Mouse (Mus musculus) left cerebral cortex, postnatal 4 days (tissue): Measurements from ENCODE around the gene Tjp3. TPM values are rescaled to one million over a fixed set of nuclear protein-coding genes. Genes with fewer than 3 reads are reported as not detected.

Experiments
- DNase-seq: peaks from one replicate; pipeline ENCODE4 v3.0.0-alpha.2; 2022
- intact Hi-C: fragments of 180-260 bp; cut with DNase I; formaldehyde crosslinking; loops from one replicate; pipeline ENCODE4 v1.15.1; 2025
- total RNA-seq, 2 experiments: library from RNA; stranded (reverse); gene quantifications; 2 replicates each; pipeline ENCODE4 v1.2.3; 2021

Tjp3 gene
- total RNA-seq, 2 experiments from 2014 or later = 5.4 to 6.1 TPM

DNA sequence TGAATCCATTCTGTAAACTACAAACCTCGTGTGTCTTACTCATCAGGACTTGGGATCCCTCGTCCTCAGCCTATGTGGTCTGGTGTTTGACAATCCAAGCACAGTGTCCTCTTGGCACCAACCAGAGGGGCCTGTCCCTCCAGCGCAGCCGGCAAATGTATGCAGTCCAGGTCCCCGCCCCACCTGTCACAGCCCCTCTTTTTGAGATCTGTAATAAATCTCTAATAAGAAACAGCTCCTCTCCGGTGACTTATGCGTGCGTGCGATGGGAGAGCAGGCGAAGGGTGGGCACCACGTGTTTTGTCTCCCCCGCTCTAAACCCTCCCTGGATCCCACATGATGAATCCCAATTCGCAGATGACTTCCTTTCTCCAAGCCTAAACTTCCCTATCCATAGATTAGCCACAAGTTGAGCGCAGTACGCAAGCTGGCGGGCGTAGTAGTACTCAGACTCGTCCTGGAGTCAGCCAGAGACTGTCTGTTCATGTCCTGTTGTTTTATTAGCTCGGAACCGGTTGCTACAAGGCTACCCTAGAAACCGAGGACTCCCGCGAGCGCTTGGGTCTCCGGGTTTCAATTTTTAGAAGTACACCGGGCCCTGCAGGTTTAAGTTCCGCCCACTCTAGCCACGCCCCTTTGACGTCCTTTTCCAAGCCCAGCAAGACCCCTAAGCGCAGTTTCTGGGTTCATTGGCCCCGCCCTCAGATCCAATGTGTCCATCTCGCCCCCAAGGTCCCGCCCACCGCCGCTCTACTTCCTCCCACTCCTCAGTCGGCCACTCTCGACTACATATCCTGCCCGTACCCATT, 28.6 kb upstream of the Tjp3 start:
- intact Hi-C loops = loop anchor here (2.0 kb wide), 1 partner anchor 27 kb away; the partner anchor contains the start of gene Pip5k1c
- peak; percentile 48 for DNase-seq

DNA sequence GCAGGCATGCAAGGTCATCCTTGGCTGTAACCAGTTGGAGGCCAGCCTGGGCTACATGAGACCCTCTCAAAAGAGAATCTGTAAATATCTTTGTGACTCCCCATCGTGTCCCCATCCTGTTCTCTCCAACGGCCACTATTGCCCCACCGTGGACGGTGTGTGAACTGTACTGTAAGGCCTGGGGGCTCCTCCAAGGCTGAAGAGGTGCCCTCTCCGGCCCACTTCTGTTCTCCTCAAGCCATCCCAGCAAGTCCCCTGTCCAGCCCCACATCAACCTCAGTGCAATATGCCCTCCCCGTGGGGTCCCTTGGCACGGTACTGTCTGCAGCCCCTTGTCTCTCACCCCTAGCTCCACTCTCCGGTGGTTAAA, 27.9 kb upstream of the Tjp3 start:
- intact Hi-C loops = loop anchor here (2.0 kb wide), 1 partner anchor 27 kb away; the partner anchor contains the start of gene Pip5k1c

DNA sequence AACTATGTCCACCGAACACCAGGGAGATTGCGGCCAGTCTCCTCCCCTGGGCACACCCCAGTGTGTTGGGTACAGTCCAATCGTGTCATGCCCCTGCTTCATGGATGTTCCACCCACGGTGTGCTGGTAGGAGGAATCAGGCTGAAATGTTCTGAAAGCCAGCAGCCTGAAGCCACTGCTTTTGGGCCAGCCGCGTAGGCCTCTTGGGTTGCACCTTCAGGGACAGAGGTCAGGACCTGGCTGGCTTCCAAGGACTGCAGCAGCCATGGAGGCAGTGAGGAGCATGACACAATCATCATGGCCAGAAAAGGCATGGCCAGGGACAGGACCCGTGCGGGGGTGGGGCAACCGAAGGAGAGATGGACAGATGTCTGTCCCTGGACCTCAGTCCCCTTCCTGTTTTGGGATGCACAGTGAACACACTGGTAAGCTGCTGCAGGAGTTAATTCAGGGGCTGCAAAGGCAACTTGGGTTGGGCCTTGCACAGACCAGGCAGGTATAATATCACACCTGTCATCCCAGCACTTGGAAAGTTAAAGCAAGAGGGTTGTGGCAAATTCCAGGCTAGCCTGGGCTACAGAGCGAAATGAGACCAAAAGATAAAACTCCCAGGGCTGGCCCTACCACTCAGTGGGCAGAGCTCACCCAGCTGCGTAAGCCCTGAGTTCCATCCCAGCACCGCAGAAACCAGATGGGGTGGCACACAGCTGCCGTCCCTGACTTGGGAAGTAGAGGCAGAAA, 27.4 kb upstream of the Tjp3 start:
- DNase-seq = peak; percentile 45
- intact Hi-C loops = loop anchor here (2.0 kb wide), 1 partner anchor 26 kb away; the partner anchor contains the start of gene Pip5k1c

More for the DNA sequence above, 27.9 kb upstream of the Tjp3 start:
- peak; percentile 53 for DNase-seq

DNA sequence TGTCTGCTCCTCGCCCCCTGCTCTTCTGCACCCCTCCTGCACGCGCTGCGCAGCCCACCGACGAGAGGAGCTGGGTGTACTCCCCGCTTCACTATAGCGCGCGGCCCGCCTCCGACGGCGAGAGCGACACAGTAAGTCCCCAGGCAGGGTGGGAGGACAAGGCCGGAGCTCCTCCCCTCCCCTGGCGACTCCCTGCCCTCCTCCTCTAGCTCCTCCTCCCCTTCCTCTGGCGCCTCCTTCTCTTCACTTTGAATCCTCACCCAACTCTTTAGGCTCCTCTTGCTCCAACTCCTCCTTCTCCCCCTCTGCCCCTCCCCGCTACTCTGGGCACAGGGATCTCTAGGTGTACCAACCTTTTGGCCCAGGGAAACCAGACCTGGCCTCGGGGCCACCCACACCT, 25.9 kb upstream of the Tjp3 start:
- intact Hi-C loops = no loop called here
- no peak for DNase-seq

DNA sequence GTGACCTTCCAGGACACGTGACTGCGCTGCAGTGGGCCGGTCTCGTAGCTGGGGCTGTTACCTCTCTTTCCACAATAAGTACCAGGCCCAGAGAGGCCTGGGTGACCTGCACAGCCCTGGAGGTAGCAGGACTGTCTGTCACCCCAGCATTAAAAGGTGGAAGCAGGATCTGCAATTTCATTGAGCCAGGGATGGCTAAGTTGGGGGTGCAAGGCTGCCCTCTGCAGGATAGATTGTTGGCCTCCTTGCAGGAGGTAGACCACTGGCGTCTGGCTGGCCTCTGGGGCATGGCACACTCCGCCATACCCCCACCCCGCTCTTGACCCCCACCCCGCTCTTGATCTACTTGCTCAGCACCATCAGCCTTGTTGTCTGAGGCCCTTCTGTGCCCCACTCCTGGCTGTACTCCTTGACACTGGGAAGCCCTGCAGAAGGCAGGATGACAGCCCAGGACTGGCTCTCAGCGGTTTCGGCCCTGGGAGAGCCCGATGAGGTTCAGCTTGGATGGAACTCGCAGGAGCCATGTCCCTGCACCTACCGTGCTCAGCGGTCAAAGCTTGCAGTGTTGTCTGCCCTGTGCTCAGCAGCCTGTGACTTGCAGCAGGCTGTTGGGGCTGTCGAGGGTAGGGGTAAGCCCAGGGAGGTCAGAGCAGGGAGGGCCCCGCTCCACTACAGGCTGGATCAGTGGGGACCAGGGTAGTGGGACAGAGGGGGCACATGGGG, 25.1 kb upstream of the Tjp3 start:
- intact Hi-C loops = no loop called here

DNA sequence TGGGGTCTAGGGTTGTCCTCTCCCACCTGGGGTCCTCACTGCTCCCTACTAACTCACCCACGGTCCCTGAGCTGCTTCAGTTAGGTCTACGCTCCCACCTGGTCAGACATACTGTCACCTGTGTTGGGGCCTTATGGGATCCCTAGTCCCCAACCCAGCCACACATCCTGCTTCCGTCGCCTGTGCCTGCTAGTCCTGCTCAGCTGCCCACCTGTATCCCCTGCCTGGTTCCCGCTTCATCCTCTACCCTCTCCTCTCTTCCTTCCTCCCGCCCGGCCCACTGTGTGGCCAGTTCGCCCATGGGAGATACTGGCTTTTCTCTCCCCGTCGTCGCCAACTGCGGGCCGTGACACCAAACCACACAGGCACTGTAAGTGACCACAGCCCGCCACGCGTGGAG, 24.2 kb upstream of the Tjp3 start:
- no peak for DNase-seq
- intact Hi-C loops = no loop called here

More for the DNA sequence above, 25.1 kb upstream of the Tjp3 start:
- DNase-seq = no peak

DNA sequence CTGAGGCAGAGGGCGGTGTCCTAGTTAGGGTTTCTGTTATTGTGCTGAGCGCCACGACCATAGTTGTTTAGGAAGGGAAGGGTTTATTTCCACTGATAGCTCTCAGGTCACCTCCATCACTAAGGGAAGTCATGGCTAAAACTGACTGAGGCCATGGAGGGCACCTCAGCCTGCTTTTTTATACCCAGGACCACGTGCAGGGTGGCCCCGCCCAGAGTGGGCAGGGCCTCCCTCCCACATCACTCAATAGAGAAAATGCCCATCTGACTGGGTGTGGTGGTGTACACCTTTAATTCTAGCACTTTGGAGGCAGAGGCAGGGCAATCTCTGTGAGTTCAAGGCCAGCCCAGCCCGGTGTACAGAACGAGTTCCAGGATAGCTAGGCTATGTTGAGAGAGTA, 22.8 kb upstream of the Tjp3 start:
- no peak for DNase-seq
- intact Hi-C loops = no loop called here

DNA sequence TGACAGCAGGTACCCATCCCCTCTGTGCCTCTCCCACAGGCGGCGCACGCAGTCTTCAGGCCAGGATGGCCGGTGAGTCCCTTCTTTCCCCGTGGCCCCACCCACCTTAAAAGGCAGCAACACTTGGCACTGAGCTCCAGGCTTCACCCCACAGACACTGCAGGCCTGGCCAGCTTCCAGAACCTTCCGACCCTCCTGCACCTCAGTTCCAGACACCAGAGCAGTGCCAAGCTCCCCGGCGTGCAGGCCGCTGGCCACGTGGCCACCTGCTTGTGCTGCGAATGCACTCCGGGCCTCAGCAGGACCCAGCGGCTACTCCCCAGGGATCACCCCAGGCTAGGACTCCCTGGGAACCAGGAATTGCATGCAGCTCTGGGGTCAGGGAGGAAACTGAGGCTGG, 22.2 kb upstream of the Tjp3 start:
- intact Hi-C loops = no loop called here
- DNase-seq = no peak

DNA sequence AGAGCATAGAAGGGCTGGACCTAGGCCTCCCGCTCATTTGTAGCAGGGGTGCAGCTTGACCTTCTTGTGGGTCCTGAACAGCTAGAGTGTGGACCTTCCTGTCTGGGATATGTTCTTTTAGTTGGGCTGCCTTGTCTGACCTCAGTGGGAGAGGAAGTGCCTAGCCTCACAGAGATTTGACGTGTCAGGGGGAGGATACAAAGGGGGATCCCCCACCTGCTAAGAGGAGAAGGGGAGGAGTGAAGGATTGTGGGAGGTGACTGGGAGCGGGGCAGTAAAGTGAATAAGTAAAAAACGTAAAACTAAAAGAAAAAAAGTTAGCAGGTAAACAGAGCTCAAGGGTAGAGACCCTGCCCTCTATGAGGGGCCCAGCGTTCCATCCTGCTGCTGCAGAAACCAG, 18.2 kb upstream of the Tjp3 start:
- DNase-seq = no peak
- intact Hi-C loops = no loop called here

DNA sequence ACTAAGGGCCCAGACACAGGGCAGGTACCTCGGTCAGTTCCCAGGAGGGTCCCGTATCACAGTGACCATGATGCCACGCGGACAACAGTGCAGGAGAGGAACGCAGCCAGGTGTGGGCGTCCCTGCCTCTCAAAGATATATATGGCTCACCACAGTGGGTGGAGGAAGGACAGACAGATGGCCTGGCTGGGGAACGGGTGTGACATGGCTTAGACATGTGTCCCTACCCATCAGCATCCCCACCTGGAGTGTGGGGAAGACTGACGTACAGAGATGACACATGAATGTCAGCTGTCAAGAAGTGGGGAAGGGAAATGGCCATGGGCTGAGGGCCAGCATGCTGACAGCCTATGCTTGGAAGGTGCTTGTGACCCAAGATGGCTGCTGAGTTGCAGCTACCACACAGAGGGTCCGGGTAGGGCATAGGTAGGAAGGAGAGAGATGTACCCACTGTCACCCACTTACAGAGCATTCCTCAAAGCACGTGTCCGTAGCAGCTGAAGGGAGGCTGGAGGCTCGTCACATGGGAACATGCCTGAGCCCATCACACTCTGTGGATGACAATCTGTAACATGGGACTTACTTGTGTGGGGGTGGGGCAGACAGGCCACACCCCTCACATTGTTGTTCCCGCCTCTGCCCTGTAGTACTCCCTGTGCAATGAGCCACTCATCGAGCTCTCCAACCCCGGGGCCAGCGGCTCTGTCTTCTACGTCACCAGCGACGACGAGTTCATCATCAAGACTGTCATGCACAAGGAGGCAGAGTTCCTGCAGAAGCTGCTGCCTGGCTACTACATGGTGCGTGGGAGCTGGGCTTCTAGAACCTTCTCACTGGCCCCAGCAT, 15.7 kb upstream of the Tjp3 start:
- no peak for DNase-seq
- intact Hi-C loops = no loop called here

DNA sequence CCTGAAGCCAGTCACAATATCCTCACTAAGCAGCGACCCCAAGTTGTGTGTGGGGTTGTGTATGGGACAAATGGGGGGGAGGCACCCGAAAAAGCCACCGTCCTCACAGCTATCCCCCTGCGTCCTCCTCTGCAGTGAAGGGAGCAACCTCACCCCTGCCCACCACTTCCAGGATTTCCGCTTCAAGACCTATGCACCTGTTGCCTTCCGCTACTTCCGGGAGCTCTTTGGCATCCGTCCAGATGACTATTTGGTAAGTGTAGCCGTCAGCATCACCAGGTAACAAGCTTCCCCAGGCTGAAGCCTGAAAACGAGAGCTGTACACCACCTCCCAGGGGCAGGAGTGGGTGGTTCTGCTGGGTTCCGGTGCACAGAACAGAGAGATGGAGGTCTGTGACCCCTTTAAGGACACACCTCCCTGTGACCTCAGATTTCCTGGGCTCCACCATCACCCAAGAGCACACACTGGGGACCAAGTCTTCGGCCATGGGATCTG, 14.8 kb upstream of the Tjp3 start:
- DNase-seq = no peak
- intact Hi-C loops = no loop called here

DNA sequence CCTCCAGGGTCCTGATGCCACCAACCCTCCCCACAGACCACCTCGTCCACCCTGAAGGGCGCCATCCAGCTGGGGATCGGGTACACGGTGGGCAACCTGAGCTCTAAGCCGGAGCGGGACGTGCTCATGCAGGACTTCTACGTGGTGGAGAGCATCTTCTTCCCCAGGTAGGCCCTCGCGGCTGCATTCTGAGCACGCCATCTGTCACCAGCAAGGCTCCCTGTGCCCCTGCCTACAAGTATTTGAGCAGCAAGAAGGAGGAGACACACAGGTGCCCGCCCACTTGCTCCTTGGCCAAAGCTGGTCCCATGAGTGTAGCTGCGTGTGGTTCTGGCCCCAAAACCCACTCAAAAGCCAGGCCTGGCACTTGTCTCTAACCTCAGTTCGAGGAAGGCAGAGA, 14.3 kb upstream of the Tjp3 start:
- intact Hi-C loops = no loop called here
- no peak for DNase-seq

DNA sequence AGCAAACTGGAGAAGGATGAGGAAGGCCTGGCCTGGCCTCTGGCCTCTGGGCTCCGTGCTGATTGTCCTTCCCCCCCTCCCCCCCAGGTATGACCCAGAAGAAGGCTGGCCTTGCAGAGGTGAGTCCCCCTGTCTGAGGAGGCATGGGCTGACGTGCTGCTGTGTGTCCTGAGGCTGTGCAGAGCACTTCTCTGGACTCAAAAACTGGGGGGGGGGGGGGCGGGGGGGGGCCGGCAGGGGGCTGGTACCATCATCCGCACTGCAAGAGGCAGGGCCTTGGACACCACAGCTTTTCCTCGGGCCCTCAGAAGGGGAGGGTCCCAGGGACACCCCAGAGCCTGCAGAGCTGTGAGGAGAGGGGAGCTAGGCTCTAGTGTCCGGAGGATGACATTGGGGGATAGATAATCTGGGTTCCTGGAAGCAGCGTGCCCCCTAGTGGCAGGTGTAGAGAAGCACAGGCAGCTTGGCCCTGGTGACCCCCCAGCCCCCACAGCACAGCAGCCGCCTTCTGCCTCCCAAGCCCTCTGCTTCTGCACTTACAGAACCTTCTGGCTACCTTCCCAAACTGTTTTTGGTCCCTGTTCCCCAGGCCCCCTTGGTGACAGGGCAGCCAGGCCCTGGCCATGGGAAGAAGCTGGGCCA, 13.3 kb upstream of the Tjp3 start:
- peak; percentile 65 for DNase-seq
- intact Hi-C loops = no loop called here

DNA sequence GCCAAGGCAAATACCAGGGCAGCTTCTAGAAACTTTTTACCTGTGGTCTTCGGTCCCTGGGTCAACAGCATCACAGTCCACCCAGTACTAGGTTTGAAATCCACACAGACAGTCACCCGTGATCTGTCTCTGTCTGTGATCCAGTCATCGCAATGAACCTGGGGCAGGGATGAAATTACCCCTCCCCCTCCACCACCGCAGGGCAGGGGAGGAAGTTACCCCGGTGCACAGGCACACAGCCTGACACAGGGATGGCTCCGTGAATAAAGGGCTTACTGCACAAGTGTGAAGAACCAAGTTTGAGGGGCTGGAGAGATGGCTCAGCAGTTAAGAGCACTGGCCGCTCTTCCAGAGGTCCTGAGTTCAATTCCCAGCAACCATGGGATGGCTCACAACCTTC, 12.4 kb upstream of the Tjp3 start:
- intact Hi-C loops = no loop called here
- DNase-seq = no peak

DNA sequence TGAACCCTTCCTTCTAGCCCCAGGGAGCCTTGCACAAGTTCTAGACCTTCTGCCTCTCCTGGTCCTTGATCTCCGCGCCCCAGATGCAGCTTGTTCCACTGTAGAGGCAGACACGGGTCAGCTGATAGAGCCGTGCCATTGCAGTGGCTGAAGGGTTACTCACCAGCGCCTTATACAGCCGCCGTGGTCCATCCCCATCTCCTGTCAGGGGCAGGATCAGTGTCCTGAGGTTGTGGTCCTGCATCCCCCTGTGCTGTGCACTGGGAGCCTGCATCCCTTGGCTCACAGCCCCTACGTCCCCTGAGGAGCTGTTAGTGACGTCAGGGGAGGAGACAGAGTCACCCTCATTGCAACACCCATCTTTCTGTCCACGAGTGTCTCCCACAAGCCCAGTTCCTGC, 11.9 kb upstream of the Tjp3 start:
- intact Hi-C loops = no loop called here
- DNase-seq = no peak

DNA sequence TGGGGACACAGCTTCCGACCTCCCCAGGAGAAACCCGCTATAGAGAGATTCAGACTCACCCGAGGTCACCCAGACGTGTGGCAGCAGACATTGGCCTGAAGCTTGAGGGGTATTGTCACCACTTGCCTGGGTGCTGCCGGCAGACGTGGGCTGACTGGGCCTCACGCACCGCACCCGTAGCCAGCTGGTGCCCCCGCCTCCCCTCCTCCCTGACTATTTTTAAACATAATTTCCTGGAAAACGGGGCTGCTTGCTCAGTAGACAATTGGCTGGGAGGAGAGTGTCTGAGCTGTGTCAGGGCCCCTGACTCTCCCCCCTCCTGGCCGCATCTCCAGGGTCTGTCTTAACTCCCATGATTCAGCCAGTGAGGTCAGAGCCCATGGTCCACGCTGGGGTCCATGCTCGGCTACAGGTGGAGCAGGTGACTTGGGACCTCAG, 11.4 kb upstream of the Tjp3 start:
- no peak for DNase-seq
- intact Hi-C loops = no loop called here

DNA sequence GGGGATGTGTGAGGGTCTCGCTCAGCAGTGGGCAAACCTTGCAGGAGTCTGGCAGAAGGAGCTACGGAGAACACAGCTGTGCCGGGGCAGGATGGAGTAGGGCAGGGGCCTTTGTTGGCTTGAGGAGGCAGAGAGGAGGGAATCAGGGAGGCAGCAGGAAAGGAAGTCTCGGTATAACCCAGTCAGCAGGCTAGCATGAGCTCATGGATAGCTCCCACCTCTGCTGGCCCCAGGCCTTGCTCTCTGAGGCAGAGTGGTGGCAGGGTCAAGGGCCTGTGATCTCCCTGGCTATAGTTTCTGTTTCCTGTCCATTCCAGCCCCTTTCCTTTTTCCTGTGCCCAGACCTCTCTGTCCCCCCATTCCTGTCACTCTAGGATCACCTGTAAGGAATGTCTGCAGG, 10.9 kb upstream of the Tjp3 start:
- DNase-seq = no peak
- intact Hi-C loops = no loop called here

DNA sequence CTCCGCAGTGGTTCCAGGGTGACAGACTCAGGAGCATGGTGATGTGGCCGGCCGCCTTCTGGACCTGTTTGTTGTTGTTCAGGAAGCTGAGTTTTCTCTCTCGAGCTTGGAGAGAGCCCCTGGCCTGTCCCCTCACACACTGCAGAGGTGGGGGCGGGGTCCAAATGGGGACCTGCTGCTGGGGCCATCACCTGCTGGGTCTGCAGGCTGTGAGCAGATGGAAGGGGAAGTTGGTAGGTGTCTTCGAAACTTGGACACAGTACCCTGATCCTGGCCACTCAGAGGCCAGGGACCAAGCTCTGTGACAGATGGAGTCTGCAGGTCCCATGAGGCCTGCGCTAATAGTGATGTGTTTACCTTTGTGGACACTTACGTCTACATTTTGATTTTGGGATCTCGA, 9.9 kb upstream of the Tjp3 start:
- intact Hi-C loops = no loop called here
- no peak for DNase-seq

DNA sequence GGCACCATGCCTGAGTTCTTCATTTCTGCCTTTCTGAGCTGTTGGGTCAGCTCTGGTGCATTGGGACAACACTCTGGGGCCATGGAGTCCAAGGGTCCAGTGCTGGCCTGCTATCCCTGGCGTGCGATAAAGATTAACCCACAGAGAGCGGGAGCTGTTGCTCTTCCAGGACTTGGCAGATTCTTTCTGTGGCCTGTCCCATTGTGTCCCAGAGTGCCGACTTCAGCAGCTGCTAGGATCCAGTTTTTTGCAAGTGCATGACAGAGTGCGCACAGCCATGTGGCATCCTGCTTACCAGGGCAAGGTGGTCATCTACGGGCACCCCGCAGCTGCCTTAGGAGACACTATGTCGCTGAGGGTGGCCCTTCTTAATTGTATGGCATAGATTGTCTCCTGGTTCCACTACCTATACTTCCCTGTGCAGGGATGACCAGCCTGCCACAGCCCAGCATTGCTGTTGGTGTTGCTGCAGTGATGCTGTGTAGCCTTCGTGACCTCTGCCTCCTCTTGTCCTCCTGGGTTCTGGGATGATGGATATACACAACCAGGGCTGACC, 9.0 kb upstream of the Tjp3 start:
- no peak for DNase-seq
- intact Hi-C loops = no loop called here
